Mouse (Mus musculus) limb, embryonic 12.5 days (tissue): ENCODE results near the gene Dll4. TPM values are rescaled to one million over a fixed set of nuclear protein-coding genes. Genes with fewer than 3 reads are reported as not detected.

Source experiments
- ATAC-seq: fragments of 200-750 bp; cut with Nextera tagmentation; 2 replicates; pipeline ENCODE4 v1.8.0; 2017; ENCODE audit warnings: low read depth, moderate TSS enrichment; ENCODE audit not compliant: insufficient number of reproducible peaks, insufficient read depth, low FRiP score, low TSS enrichment
- H3K27ac ChIP-seq: fragments of 300-500 bp; sonication (generic); 2 replicates; pipeline ENCODE4 v1.5.1; 2016; ENCODE audit warnings: mild to moderate bottlenecking, moderate library complexity
- H3K27me3 ChIP-seq: fragments of 300-500 bp; sonication (generic); 2 replicates; pipeline ENCODE4 v1.6.1; 2016; ENCODE audit warnings: mild to moderate bottlenecking, moderate library complexity
- H3K36me3 ChIP-seq: fragments of 300-500 bp; sonication (generic); 2 replicates; pipeline ENCODE4 v1.6.1; 2016; ENCODE audit warnings: mild to moderate bottlenecking, moderate library complexity
- H3K4me1 ChIP-seq: fragments of 300-500 bp; sonication (generic); replicated peaks from 2 replicates; pipeline ENCODE4 v1.6.1; 2016
- H3K4me2 ChIP-seq: fragments of 300-500 bp; sonication (generic); 2 replicates; pipeline ENCODE4 v1.6.1; 2016; ENCODE audit warnings: mild to moderate bottlenecking, moderate library complexity
- H3K4me3 ChIP-seq: fragments of 300-500 bp; sonication (generic); replicated peaks from 2 replicates; pipeline ENCODE4 v1.5.1; 2016; ENCODE audit warnings: mild to moderate bottlenecking
- H3K9ac ChIP-seq: fragments of 300-500 bp; sonication (generic); replicated peaks from 2 replicates; pipeline ENCODE4 v1.6.1; 2016; ENCODE audit warnings: mild to moderate bottlenecking, moderate library complexity
- H3K9me3 ChIP-seq: fragments of 300-500 bp; sonication (generic); 2 replicates; pipeline ENCODE4 v1.6.1; 2016; ENCODE audit warnings: mild to moderate bottlenecking, moderate library complexity
- WGBS: fragments of 180-500 bp; shearing (Covaris S2); methylation state at CpG from one replicate; pipeline ENCODE4 v1.1.7; 2016; 5-methylcytosine and 5-hydroxymethylcytosine counted together
- polyA plus RNA-seq: library from polyadenylated mRNA; unstranded; fragments of >200 nt; fragmentation: Nextera tagmentation; extraction: Ambion mirVana; gene quantifications from 2 replicates; pipeline ENCODE4 v1.2.1, GENCODE M21; 2016

The Dll4 gene
- polyA plus RNA-seq, 1 experiment from 2014 or later, result 5.3 TPM

GRCm38 (mm10) chr2:119336002-119336401 lies 10.4 kb downstream of the Dll4 start:
- H3K27me3 ChIP-seq, result peaks cover 31% of the 10 kb centered on the region
- no peak for ATAC-seq

GRCm38 (mm10) chr2:119336470-119336869 lies 10.9 kb downstream of the Dll4 start:
- Histone ChIP-seq H3K27me3 (peaks cover 27% of the 10 kb centered on the region), H3K4me1 (peaks cover 9% of the 10 kb centered on the region), H3K9ac (no peak overlapping the region), H3K4me3 (no peak overlapping the region), H3K27ac (no peak overlapping the region), H3K9me3 (no peaks in the 10 kb centered on the region), H3K36me3 (no peaks in the 10 kb centered on the region), H3K4me2 (no peak overlapping the region)
- ATAC-seq, result no peak
- WGBS, result 74% methylated on average over 10 of the region's 10 CpGs

More at GRCm38 (mm10) chr2:119336002-119336401, 10.4 kb downstream of the Dll4 start:
- no peaks in the 10 kb centered on the region for H3K36me3 ChIP-seq
- 76% methylated on average over 2 of the region's 2 CpGs for WGBS
- H3K9ac ChIP-seq, result no peak overlapping the region
- no peak overlapping the region for H3K27ac ChIP-seq
- H3K4me3 ChIP-seq, result no peak overlapping the region
- H3K4me1 ChIP-seq, result peaks cover 9% of the 10 kb centered on the region
- H3K9me3 ChIP-seq, result no peaks in the 10 kb centered on the region
- H3K4me2 ChIP-seq, result no peak overlapping the region

DNA sequence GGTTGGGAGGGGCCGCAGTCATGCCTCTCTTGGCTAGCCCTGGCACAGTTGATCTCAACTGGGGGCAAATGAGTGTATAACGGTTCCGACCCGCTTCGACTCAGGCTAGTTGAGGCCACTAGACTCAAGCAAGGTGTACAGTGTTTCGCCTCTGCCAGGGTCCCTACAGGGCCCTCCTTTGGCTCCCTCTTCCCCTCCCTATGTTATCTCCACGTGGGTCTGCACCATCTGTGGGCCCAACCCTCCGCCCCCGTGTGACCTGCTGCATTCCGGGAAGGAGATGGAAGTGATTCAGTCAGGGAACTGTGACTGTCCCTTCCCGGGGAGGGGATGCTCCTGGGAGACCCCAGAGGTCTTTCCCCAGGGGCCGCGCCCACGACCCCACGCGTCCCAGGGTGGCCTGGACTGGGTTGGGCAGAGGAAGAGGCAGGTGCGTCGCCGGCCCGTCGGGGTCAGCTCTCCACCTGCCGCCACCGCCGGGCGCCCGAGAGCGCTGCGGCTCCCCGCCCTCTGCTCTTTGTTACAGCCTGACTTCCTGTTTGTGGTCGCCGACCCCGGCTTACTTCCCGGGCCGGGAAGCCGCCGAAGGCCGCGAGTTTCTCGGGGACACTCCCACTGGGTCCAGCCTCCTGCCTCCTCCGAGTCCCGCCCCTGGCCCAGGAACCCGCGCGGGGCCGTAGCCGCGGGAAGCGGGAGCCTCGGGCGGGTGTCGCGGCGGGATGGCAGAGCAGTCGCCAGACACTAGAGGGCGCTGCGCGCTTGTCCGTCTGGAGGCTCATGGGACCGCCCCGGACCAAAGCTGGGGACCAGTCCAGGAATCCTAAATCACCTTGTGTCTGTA lies 12.1 kb downstream of the Dll4 start:
- H3K9ac ChIP-seq, result peak overlapping the region; percentile 78
- H3K4me3 ChIP-seq, result peak overlapping the region; percentile 56
- no peaks in the 10 kb centered on the region for H3K36me3 ChIP-seq
- H3K9me3 ChIP-seq, result no peaks in the 10 kb centered on the region
- ATAC-seq, result peak; percentile 81
- peak overlapping the region; percentile 57; the same call in 1 of the 2 replicates for H3K27ac ChIP-seq
- H3K4me1 ChIP-seq, result peaks cover 9% of the 10 kb centered on the region
- H3K27me3 ChIP-seq, result peaks cover 15% of the 10 kb centered on the region
- 8% methylated on average over 56 of the region's 60 CpGs for WGBS
- H3K4me2 ChIP-seq, result peak overlapping the region; percentile 78

- no peak overlapping the region for H3K4me2 ChIP-seq
- 53% methylated on average over 6 of the region's 6 CpGs for WGBS
Measured at GRCm38 (mm10) chr2:119344537-119345138, 19.1 kb downstream of the Dll4 start.

DNA sequence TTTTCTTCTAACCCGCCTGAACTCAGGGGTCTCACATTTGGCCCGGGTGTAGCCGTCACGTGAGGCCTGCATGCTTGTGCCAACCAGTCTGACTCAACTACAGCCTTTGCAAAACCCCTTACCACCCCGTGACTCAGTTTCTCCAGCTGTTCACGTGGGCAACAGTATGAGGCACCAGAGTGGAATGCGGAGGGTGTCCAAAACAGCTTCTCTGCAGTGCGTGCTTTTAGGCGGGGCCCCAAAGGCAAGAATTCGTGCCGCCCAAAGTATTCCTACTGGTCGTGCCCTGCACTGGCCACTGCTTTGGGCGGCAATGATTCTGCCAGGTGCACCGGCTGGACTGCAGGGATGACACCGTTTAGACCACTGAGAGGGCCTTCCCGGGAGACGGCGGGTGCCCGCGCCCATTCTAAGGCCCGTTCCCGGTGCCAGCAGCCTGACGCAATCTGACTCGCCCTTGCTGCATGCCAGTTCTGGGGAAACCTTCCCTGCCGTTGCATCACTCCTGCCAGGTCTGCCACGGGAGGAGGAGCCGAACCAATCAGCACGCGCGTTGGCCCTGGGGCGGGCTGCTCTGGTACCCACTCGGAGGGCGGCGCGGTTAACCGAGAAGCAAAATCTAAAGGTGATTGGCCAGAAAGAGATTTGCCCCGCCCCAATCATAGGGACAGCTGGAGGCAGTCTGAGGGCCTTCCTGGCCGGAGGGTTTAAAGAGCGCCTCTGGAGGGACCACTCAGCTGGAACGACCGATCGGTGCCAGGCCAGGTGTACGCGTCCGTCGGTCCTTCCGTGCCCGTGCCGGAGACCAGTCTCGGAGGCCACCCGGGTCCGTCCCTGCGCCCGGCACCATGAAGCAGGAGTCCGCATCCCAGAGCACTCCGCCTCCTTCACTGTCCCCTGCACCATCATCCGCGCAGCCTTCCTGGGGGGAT lies 25.2 kb downstream of the Dll4 start, which contains the start of gene Chac1:
Chac1 (plus strand) TSS at position 675 of the 932 bp plus-strand sequence.
- peaks cover 51% of the 10 kb centered on the region for H3K27me3 ChIP-seq
- ATAC-seq, result peak; percentile 88
- peak within 1 kb of the TSS; percentile 57 for H3K4me3 ChIP-seq

More at GRCm38 (mm10) chr2:119344537-119345138, 19.1 kb downstream of the Dll4 start:
- Histone ChIP-seq H3K4me1 (no peaks in the 10 kb centered on the region), H3K4me3 (no peak overlapping the region), H3K27me3 (peaks cover 15% of the 10 kb centered on the region; the same call in 1 of the 2 replicates), H3K27ac (no peak overlapping the region), H3K36me3 (no peaks in the 10 kb centered on the region), H3K9ac (no peak overlapping the region), H3K9me3 (0 out of 2 replicates have a peak, but pooled peaks cover 3% of the 10 kb centered on the region)
- ATAC-seq, result no peak

DNA sequence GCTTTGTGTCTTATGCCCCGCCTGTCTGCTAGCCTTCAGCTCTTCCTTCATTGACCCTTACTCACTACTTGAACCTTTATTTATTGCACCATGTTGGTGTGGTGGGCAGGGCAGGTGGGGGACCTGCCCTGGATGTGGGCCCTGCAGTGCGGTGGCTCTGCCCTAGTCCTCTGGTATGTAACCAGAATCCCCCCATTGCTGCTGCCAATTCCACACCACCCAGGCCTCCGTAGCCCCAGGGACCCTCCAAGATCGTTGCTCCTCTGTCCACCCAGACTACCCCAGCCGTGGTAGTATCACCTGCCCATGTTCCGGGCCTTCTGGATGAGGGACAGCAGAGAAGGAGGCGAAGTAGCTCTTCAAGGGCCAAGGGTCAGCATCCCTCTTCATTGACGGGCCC lies 28.1 kb downstream of the Dll4 start:
- WGBS, result 85% methylated on average over 8 of the region's 8 CpGs
- H3K36me3 ChIP-seq, result no peaks in the 10 kb centered on the region
- H3K4me2 ChIP-seq, result no peak overlapping the region
- H3K9ac ChIP-seq, result no peak overlapping the region
- H3K4me1 ChIP-seq, result peaks cover 9% of the 10 kb centered on the region
- H3K4me3 ChIP-seq, result no peak overlapping the region
- ATAC-seq, result no peak
- H3K9me3 ChIP-seq, result no peaks in the 10 kb centered on the region
- H3K27ac ChIP-seq, result no peak overlapping the region
- H3K27me3 ChIP-seq, result peaks cover 45% of the 10 kb centered on the region

More for the DNA sequence above, 25.2 kb downstream of the Dll4 start, which contains the start of gene Chac1:
- Histone ChIP-seq H3K36me3 (no peaks in the 10 kb centered on the region), H3K4me2 (peak within 1 kb of the TSS; percentile 91), H3K4me1 (peaks cover 9% of the 10 kb centered on the region), H3K9ac (peak within 1 kb of the TSS; percentile 64), H3K27ac (no peak within 1 kb of the TSS), H3K9me3 (no peaks in the 10 kb centered on the region)
- 5% methylated on average over 58 of the region's 58 CpGs for WGBS

DNA sequence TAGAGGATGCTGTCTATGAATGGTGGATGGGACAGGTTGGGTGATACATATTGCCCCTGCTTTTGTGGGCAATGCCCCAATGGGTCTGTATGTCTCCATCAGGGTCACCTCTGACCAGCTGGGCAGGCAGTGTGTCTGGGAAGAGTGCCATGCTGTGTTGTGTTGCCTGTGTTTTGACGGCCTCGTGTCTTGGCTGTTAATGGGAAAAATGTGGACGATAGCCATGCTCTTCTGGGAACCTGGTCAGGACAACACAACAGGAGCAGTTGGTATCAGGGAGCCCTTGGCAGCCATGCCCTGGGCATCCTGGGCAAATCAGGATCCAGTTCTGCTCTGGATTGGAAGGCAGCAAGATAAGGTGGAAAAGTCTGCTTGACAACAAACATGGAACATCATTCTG lies 29.5 kb downstream of the Dll4 start:
- Histone ChIP-seq H3K4me2 (no peak overlapping the region), H3K9me3 (no peaks in the 10 kb centered on the region), H3K36me3 (no peaks in the 10 kb centered on the region), H3K4me3 (no peak overlapping the region), H3K27ac (no peak overlapping the region), H3K9ac (no peak overlapping the region), H3K27me3 (peaks cover 36% of the 10 kb centered on the region), H3K4me1 (peaks cover 9% of the 10 kb centered on the region)
- no peak for ATAC-seq
- 88% methylated on average over 3 of the region's 3 CpGs for WGBS

DNA sequence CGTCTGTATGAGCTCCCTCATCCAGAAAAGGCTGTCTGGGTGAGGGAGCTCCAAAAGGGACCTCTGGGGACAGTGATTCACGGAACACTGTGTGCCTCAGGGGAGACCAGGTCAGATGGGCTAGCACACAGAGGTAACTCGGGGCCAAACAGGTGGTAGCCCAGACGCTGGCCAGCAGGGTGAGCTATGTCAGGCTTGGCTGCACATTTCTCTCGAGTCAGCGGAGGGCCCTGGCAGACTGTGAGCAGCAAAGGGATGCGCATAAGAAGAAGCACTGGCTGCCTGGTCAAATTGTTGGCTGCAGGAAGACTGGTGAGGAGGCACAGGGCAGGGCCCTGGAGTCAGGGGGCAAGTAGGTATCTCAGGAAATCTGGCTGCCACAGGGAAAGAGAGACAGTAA lies 30.1 kb downstream of the Dll4 start:
- no peak overlapping the region for H3K4me3 ChIP-seq
- no peaks in the 10 kb centered on the region for H3K36me3 ChIP-seq
- H3K9ac ChIP-seq, result no peak overlapping the region
- H3K9me3 ChIP-seq, result no peaks in the 10 kb centered on the region
- no peak for ATAC-seq
- H3K27me3 ChIP-seq, result peaks cover 31% of the 10 kb centered on the region
- peaks cover 5% of the 10 kb centered on the region for H3K4me1 ChIP-seq
- H3K27ac ChIP-seq, result no peak overlapping the region
- H3K4me2 ChIP-seq, result no peak overlapping the region
- WGBS, result 23% methylated on average over 7 of the region's 7 CpGs

DNA sequence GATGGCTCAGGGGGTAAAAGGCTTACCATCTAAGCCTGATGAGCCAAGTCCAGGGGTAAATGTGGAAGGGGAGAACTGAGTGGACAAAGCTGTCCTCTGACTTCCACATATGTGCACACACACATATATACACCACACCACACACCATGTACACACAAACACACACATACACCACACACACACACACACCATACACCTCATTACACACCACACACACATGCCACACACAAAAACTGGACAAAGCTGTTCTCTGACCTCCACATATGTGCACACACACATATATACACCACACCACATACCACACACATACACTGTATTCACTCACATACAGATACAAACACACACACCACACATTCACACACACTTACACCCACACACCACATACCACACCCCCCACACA lies 30.7 kb downstream of the Dll4 start:
- Histone ChIP-seq H3K4me3 (no peak overlapping the region), H3K9me3 (peaks cover 4% of the 10 kb centered on the region), H3K9ac (no peak overlapping the region), H3K4me1 (peaks cover 2% of the 10 kb centered on the region; the same call in 1 of the 2 replicates), H3K4me2 (no peak overlapping the region), H3K36me3 (no peaks in the 10 kb centered on the region), H3K27me3 (peaks cover 24% of the 10 kb centered on the region), H3K27ac (no peak overlapping the region)
- no peak for ATAC-seq

- peaks cover 8% of the 10 kb centered on the region for H3K9me3 ChIP-seq
- H3K9ac ChIP-seq, result no peak overlapping the region
- no peaks in the 10 kb centered on the region for H3K4me1 ChIP-seq
- no peak overlapping the region for H3K4me3 ChIP-seq
- H3K27ac ChIP-seq, result no peak overlapping the region
- 91% methylated on average over 5 of the region's 5 CpGs for WGBS
- peaks cover 19% of the 10 kb centered on the region for H3K27me3 ChIP-seq
- no peak overlapping the region for H3K4me2 ChIP-seq
- no peak for ATAC-seq
- H3K36me3 ChIP-seq, result no peaks in the 10 kb centered on the region
Measured at GRCm38 (mm10) chr2:119356805-119357204, 31.2 kb downstream of the Dll4 start.

DNA sequence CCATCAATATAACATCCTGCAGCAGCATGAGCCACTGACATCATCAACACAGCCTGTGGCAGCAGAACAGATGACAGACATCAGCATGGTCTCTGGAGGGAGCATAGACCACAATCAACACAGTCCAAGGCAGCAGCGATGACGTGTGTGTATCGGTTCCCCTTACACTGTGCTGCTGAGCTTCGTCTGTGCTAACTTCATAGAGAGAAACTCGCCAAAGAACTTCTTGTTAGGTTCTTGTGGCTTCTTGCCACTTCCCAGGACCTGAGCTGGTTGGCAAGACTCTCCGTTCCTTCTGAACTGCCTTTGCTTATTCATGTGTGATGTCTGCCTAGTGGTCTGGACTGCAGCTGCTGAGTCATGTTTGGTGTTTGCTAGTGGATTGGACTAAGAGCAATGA lies 32.7 kb downstream of the Dll4 start:
- 89% methylated on average over 6 of the region's 6 CpGs for WGBS
- H3K36me3 ChIP-seq, result no peaks in the 10 kb centered on the region
- peaks cover 13% of the 10 kb centered on the region for H3K9me3 ChIP-seq
- no peak overlapping the region for H3K4me2 ChIP-seq
- no peak overlapping the region for H3K9ac ChIP-seq
- H3K27me3 ChIP-seq, result peaks cover 5% of the 10 kb centered on the region
- no peak overlapping the region for H3K27ac ChIP-seq
- no peak overlapping the region for H3K4me3 ChIP-seq
- no peaks in the 10 kb centered on the region for H3K4me1 ChIP-seq
- ATAC-seq, result no peak
